Mouse (Mus musculus) kidney, postnatal 0 days (tissue): ENCODE measurements at regions not wholly inside any gene's neighbourhood (a gene's known extent, or its start where the extent isn't known, plus 50 kb on each side); places are given as distances from the start of the nearest gene placed in this dataset.
A peak's percentile ranks its signal among the peaks of the same experiment; 100 is the strongest.

ENCODE experiments used
- ATAC-seq: fragments of 200-750 bp; cut with Nextera tagmentation; replicated peaks from 2 replicates; pipeline ENCODE4 v1.8.0; 2017; ENCODE audit warnings: low read depth, moderate number of reproducible peaks, moderate TSS enrichment, moderate library complexity; ENCODE audit not compliant: low FRiP score
- DNase-seq: peaks from one replicate; pipeline ENCODE4 v3.0.0-alpha.2; 2016; ENCODE audit warnings: low spot score
- H3K27ac ChIP-seq: fragments of 300-500 bp; sonication (generic); 2 replicates; pipeline ENCODE4 v1.5.1; 2014; ENCODE audit warnings: mild to moderate bottlenecking
- H3K27me3 ChIP-seq: fragments of 300-500 bp; sonication (generic); 2 replicates; pipeline ENCODE4 v1.6.1; 2014; ENCODE audit warnings: low read length, mixed read lengths; ENCODE audit not compliant: insufficient read depth
- H3K36me3 ChIP-seq: fragments of 300-500 bp; sonication (generic); 2 replicates; pipeline ENCODE4 v1.6.1; 2014; ENCODE audit warnings: low read length, mixed read lengths; ENCODE audit not compliant: insufficient read depth
- H3K4me1 ChIP-seq: fragments of 300-500 bp; sonication (generic); replicated peaks from 2 replicates; pipeline ENCODE4 v1.6.1; 2014; ENCODE audit warnings: antibody characterized with exemption, low read length, mixed read lengths; ENCODE audit not compliant: insufficient read depth
- H3K4me2 ChIP-seq: fragments of 300-500 bp; sonication (generic); 2 replicates; pipeline ENCODE4 v1.6.1; 2014; ENCODE audit warnings: mild to moderate bottlenecking, low read length, moderate library complexity, mixed read lengths
- H3K4me3 ChIP-seq: fragments of 300-500 bp; sonication (generic); replicated peaks from 2 replicates; pipeline ENCODE4 v1.5.1; 2014; ENCODE audit warnings: low read depth, low read length
- H3K9ac ChIP-seq: fragments of 300-500 bp; sonication (generic); 2 replicates; pipeline ENCODE4 v1.6.1; 2014; ENCODE audit warnings: low read depth, low read length
- H3K9me3 ChIP-seq: fragments of 300-500 bp; sonication (generic); replicated peaks from 2 replicates; pipeline ENCODE4 v1.6.1; 2016; ENCODE audit warnings: low read length, inconsistent platforms, mixed read lengths
- CTCF ChIP-seq: IDR thresholded peaks from 2 replicates; pipeline ENCODE4 v1.5.1; 2016; ENCODE audit warnings: antibody characterized with exemption, low read depth, mild to moderate bottlenecking, moderate library complexity
- WGBS: fragments of 180-500 bp; shearing (Covaris S2); extraction: QIAGEN DNeasy Blood & Tissue Kit; methylation state at CpG from one replicate; pipeline ENCODE4 v1.1.7; 2014; 5-methylcytosine and 5-hydroxymethylcytosine counted together

DNA sequence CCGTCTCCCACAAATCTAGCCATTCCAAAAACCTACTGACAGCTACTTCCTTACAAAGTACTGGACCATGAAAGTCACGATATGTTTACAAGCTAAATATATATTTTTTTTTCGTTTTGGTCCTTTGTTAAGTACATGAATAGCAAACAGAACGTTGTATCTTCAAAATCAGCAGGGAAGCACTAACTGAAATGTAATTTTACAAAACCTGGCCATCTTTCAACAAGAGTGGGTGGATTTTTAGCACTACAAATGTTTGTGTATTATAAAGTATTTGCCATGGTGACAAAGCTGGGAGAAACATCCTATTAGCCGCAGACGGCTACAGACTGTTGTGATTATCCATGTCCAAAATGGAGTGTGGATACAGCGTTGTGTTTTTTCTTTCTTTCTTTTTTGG is 233.1 kb upstream of the Tank start:
- DNase-seq (peak; percentile 69), ATAC-seq (no peak)
- Histone ChIP-seq H3K4me3 (no peak overlapping the region), H3K27ac (no peak overlapping the region), H3K4me1 (no peaks in the 10 kb centered on the region), H3K4me2 (peak overlapping the region; percentile 11; the same call in 1 of the 2 replicates), H3K9me3 (no peaks in the 10 kb centered on the region), H3K36me3 (no peaks in the 10 kb centered on the region), H3K27me3 (no peaks in the 10 kb centered on the region), H3K9ac (no peak overlapping the region)
- TF ChIP-seq CTCF: no peak
- WGBS: 51% methylated on average over 7 of the region's 7 CpGs

DNA sequence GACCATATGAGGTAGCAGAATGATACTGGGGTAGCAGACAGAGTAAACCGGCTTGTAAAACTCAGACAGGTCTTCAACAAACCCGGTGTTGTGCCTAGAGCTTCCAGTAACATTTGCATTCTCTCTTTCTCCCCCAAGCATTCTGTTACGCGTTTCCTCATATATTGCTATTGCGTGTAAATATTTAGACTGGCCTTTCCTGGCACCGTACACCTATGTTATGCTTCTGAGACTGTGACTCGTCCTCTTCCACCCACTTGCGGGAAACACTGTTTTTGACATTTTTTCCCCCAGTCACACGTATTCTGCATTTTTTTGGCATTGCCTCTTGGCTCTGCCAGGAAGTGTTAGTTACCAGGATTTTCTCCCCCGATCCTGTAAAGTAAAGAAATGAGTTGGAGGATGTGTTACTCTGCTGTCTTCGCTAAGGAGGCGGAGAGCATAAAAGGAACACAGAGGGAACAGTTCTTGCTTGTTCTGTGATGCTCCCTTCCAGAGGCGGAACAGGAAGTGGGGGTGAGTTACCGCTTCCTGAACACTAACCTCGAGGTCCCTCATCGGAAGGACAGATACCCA is 233.7 kb upstream of the Tank start:
- Histone ChIP-seq H3K4me1 (no peaks in the 10 kb centered on the region), H3K36me3 (no peaks in the 10 kb centered on the region), H3K27ac (no peak overlapping the region), H3K4me3 (no peak overlapping the region), H3K9me3 (no peaks in the 10 kb centered on the region), H3K4me2 (peak overlapping the region; percentile 11; the same call in 1 of the 2 replicates), H3K9ac (no peak overlapping the region), H3K27me3 (no peaks in the 10 kb centered on the region)
- peak; percentile 78 for DNase-seq
- TF ChIP-seq CTCF: no peak
- 64% methylated on average over 16 of the region's 16 CpGs for WGBS
- no peak for ATAC-seq

DNA sequence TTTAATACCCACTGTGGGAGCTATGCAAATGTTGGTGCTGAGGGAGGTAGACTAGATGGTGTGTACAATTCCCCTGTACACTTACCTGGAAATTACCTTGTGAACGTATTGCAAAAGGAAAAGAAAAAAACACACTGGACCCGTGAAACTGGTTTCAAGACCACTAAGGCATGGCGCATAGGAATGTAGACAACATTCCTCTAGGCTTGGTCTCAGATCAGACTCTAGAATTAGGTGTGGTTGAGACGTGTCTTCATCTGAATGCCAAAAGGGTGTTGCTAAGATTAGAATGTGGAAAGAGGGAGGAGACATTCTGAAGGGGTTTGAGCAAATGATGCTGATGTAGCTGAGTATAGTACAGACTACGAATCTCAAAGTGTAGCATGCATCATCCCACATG is 237.1 kb upstream of the Tank start:
- H3K27me3 ChIP-seq: no peaks in the 10 kb centered on the region
- no peak overlapping the region for H3K4me2 ChIP-seq
- H3K4me3 ChIP-seq: no peak overlapping the region
- DNase-seq (no peak), ATAC-seq (no peak)
- TF ChIP-seq CTCF: no peak
- no peaks in the 10 kb centered on the region for H3K36me3 ChIP-seq
- WGBS: 66% methylated on average over 5 of the region's 5 CpGs
- no peaks in the 10 kb centered on the region for H3K9me3 ChIP-seq
- no peak overlapping the region for H3K27ac ChIP-seq
- H3K9ac ChIP-seq: no peak overlapping the region
- H3K4me1 ChIP-seq: no peaks in the 10 kb centered on the region

DNA sequence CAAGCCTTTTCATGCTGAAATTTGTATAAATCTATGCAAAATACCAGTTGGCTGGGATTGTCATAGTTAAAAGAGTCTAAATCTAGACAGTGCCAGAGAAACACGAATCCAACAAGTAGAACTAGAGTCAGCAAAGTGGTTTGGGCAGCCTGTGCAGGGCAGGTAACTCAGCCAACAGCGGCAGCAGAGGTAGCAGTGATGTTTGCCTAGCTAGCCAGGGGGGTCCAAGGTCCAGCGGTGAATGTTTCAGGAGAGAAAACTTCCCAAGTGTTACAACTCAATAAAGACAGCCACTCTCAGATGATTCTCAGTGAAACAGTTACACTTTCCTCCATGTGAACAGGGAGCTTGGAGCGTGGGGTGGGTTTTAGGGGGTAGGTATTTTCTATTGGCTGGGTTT is 259.2 kb upstream of the Tank start:
- DNase-seq: no peak
- Histone ChIP-seq H3K4me2 (no peak overlapping the region), H3K27me3 (no peaks in the 10 kb centered on the region), H3K36me3 (no peaks in the 10 kb centered on the region), H3K4me1 (0 out of 2 replicates have a peak, but pooled peaks cover 3% of the 10 kb centered on the region), H3K27ac (no peak overlapping the region), H3K4me3 (no peak overlapping the region), H3K9me3 (no peaks in the 10 kb centered on the region), H3K9ac (no peak overlapping the region)
- ATAC-seq: no peak
- 80% methylated on average over 4 of the region's 4 CpGs for WGBS
- TF ChIP-seq CTCF: no peak

DNA sequence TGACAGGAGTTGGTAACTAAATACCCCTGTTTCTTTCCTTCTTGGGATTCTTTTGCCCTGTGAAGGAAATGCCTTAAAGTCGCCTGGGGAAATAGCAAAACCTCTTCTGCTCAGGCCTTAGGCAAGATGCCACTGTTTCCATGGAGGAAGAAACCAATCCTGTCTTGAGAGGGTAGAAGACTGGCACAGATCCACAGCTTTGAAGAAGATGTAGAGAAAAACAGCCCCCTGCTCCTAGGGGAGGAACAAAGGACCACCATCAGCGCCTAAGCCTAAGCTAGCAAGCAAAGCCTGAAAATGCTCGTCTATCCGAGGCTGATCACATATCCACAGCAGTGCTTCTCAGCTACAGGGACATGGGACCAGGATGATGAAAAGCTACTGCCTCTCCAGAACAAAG is 268.0 kb upstream of the Tank start:
- WGBS: 67% methylated on average over 4 of the region's 4 CpGs
- no peak overlapping the region for H3K27ac ChIP-seq
- no peak for ATAC-seq
- no peak for DNase-seq
- no peaks in the 10 kb centered on the region for H3K9me3 ChIP-seq
- no peaks in the 10 kb centered on the region for H3K36me3 ChIP-seq
- H3K4me1 ChIP-seq: no peaks in the 10 kb centered on the region
- H3K4me3 ChIP-seq: no peak overlapping the region
- H3K4me2 ChIP-seq: no peak overlapping the region
- no peak for TF ChIP-seq CTCF
- no peaks in the 10 kb centered on the region for H3K27me3 ChIP-seq
- H3K9ac ChIP-seq: no peak overlapping the region

DNA sequence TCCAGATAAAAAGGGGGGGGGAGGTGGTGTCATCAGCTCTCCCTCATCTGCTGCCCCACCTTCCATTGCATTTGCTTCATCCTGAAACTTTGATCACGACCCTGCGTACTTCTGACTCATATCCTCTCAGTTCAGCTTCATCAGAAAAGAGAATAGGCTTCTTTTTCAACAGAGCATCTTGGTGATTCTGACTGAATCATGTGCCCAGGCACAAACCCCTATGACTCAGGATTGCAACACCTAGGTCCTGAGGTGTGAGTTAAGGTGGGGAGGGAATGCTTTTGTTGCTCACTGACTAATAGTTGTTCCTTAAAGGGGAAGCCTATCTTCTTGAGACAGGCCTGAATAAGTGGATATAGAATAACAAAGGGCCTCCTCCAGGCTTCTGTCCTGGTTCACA is 269.2 kb upstream of the Tank start:
- no peak for TF ChIP-seq CTCF
- no peaks in the 10 kb centered on the region for H3K4me1 ChIP-seq
- no peak overlapping the region for H3K9ac ChIP-seq
- no peak overlapping the region for H3K4me2 ChIP-seq
- 80% methylated on average over 2 of the region's 2 CpGs for whole genome bisulfite sequencing
- ATAC-seq (no peak), DNase-seq (no peak)
- H3K27me3 ChIP-seq: no peaks in the 10 kb centered on the region
- H3K36me3 ChIP-seq: no peaks in the 10 kb centered on the region
- no peak overlapping the region for H3K4me3 ChIP-seq
- H3K9me3 ChIP-seq: no peaks in the 10 kb centered on the region
- H3K27ac ChIP-seq: no peak overlapping the region

DNA sequence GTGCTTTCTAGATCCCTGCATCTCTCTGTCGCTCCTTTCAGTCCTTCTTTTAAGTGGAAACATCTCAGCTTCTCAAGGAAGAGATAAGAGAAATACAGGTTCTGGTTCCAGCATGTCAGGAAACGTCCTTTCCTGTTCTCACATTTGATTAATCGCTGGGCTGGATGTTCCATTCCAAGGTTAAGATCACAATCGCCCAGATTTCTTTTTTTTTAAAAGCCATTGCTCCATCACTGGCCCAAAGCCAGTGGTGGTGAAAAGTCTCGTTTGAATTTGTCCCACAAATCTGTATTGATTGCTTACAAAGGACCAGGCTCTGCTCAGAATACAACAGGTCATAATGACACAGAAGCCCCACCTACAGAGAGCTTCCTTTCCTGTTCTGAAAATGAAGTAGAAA is 281.2 kb upstream of the Tank start:
- 41% methylated on average over 5 of the region's 5 CpGs for WGBS
- Histone ChIP-seq H3K4me3 (no peak overlapping the region), H3K4me2 (no peak overlapping the region), H3K27me3 (no peaks in the 10 kb centered on the region), H3K27ac (no peak overlapping the region), H3K4me1 (no peaks in the 10 kb centered on the region), H3K36me3 (no peaks in the 10 kb centered on the region), H3K9ac (no peak overlapping the region), H3K9me3 (no peaks in the 10 kb centered on the region)
- no peak for ATAC-seq
- peak; percentile 33 for DNase-seq
- TF ChIP-seq CTCF: no peak
